9 mouse cellular contexts compared by ENCODE assay signal in genomic region chr7:45090251-45090977, GRCm38 (mm10). TPM values are rescaled to one million over a fixed set of nuclear protein-coding genes. Genes with fewer than 3 reads are reported as not detected.
DNase-seq lines count a peak whose midpoint lies in the region; ATAC-seq and TF ChIP-seq lines count a peak whose summit lies in the region.
"Had no signal": no experiment of that assay in that cellular context is flagged by ENCODE, and none has a peak within 500 bp of the region (broad histone marks: within the 10 kb centered on the region; RNA-seq: fewer than 3 reads in every experiment).

No protein-coding gene starts in this region.

- H3K9me3 ChIP-seq in lung, postnatal 0 days (ENCODE audit: low read length), result no peaks in the 10 kb centered on the region
- no peaks in the 10 kb centered on the region for H3K9me3 ChIP-seq in heart, postnatal 0 days (replicated peaks; ENCODE audit: control insufficient read depth, low read length)
- H3K9me3 ChIP-seq in neural tube, embryonic 13.5 days, result no peaks in the 10 kb centered on the region

- H3K9ac ChIP-seq in lung, postnatal 0 days (replicated peaks; ENCODE audit: low read depth), result no peak overlapping the region
- peak overlapping the region; percentile 58; the same call in 1 of the 2 replicates for H3K9ac ChIP-seq in heart, postnatal 0 days (replicated peaks; ENCODE audit: low read depth, low read length)
- H3K9ac ChIP-seq in neural tube, embryonic 13.5 days, result 0 out of 2 replicates have a peak overlapping the region, but pooled peaks have one; percentile 65

- H3K4me1 ChIP-seq in lung, postnatal 0 days (ENCODE audit: insufficient read depth, low read depth, low read length), result no peaks in the 10 kb centered on the region
- H3K4me1 ChIP-seq in lung, adult 2 months (ENCODE audit: control insufficient read depth, insufficient read depth, low read length), result peaks cover 2% of the 10 kb centered on the region; the same call in 1 of the 2 replicates
- H3K4me1 ChIP-seq in heart, postnatal 0 days (ENCODE audit: control insufficient read depth, insufficient read depth), result no peaks in the 10 kb centered on the region; the same call in 1 of the 2 replicates
- H3K4me1 ChIP-seq in neural tube, embryonic 13.5 days (replicated peaks), result peaks cover 24% of the 10 kb centered on the region

- H3K4me2 ChIP-seq in lung, postnatal 0 days (replicated peaks; ENCODE audit: low read depth, low read length), result no peak overlapping the region; the same call in 1 of the 2 replicates
- H3K4me2 ChIP-seq in heart, postnatal 0 days (ENCODE audit: low read depth, low read length), result peak overlapping the region; percentile 65
- H3K4me2 ChIP-seq in neural tube, embryonic 13.5 days, result peak overlapping the region; percentile 54

- H3K27me3 ChIP-seq in lung, postnatal 0 days (replicated peaks; ENCODE audit: insufficient read depth, low read length), result no peaks in the 10 kb centered on the region
- no peaks in the 10 kb centered on the region for H3K27me3 ChIP-seq in heart, postnatal 0 days (ENCODE audit: control insufficient read depth, insufficient read depth, low read length)
- H3K27me3 ChIP-seq in neural tube, embryonic 13.5 days, result no peaks in the 10 kb centered on the region

- no peak for ATAC-seq in lung, postnatal 0 days
- no peak for ATAC-seq in heart, postnatal 0 days (ENCODE audit: insufficient read depth, low read depth)
- no peak for ATAC-seq in neural tube, embryonic 13.5 days (ENCODE audit: low read depth)

- TF ChIP-seq CTCF in lung, postnatal 0 days (IDR thresholded peaks at IDR 0.05), result no peak
- no peak for TF ChIP-seq CTCF in lung, adult 2 months (IDR thresholded peaks at IDR 0.05; ENCODE audit: insufficient read depth, low read length)
- TF ChIP-seq CTCF in heart, postnatal 0 days (IDR thresholded peaks at IDR 0.05; ENCODE audit: low read depth), result no peak

- H3K36me3 ChIP-seq in lung, postnatal 0 days (ENCODE audit: insufficient read depth, low read length), result no peaks in the 10 kb centered on the region
- 0 out of 2 replicates have a peak, but pooled peaks cover 10% of the 10 kb centered on the region for H3K36me3 ChIP-seq in heart, postnatal 0 days (replicated peaks; ENCODE audit: control insufficient read depth, insufficient read depth, low read length)
- H3K36me3 ChIP-seq in neural tube, embryonic 13.5 days, result peaks cover 14% of the 10 kb centered on the region

- TF ChIP-seq EP300 in lung, postnatal 0 days (IDR thresholded peaks at IDR 0.05), result no peak
- TF ChIP-seq EP300 in heart, postnatal 0 days (IDR thresholded peaks at IDR 0.05; ENCODE audit: low read depth), result no peak

- H3K4me3 ChIP-seq in lung, postnatal 0 days (ENCODE audit: low read depth, low read length), result no peak overlapping the region
- no peak overlapping the region for H3K4me3 ChIP-seq in lung, adult 2 months (replicated peaks; ENCODE audit: extremely low read depth, low read depth, low read length)
- H3K4me3 ChIP-seq in heart, postnatal 0 days (ENCODE audit: low read depth, low read length), result peak overlapping the region; percentile 50; the same call in 1 of the 2 replicates
- peak overlapping the region; percentile 41 for H3K4me3 ChIP-seq in neural tube, embryonic 13.5 days

- 74% methylated on average over 13 of the region's 13 CpGs for WGBS in lung, postnatal 0 days
- 74% methylated on average over 13 of the region's 13 CpGs for WGBS in lung, adult 2 months
- 77% methylated on average over 13 of the region's 13 CpGs for WGBS in heart, postnatal 0 days
- WGBS in neural tube, embryonic 13.5 days, result 86% methylated on average over 13 of the region's 13 CpGs

- intact Hi-C loops in left cerebral cortex, postnatal 25 days (cut with DNase I), result no loop called here

- H3K27ac ChIP-seq in lung, postnatal 0 days (ENCODE audit: low read length), result peak overlapping the region; percentile 51; the same call in 1 of the 2 replicates
- 0 out of 2 replicates have a peak overlapping the region, but pooled peaks have one; percentile 83 for H3K27ac ChIP-seq in heart, postnatal 0 days (ENCODE audit: low read depth)
- no peak overlapping the region for H3K27ac ChIP-seq in neural tube, embryonic 13.5 days (replicated peaks)

- peak; percentile 10 for DNase-seq in embryo, embryonic 10.5 days (ENCODE audit: low spot score)
- no peak for DNase-seq in embryo, embryonic 10 days (ENCODE audit: low spot score)
- DNase-seq in lung, postnatal 0 days (ENCODE audit: low spot score), result no peak
- DNase-seq in lung, adult 2 months, result no peak
- no peak for DNase-seq in heart, postnatal 0 days (ENCODE audit: low spot score)
- DNase-seq in left cerebral cortex, postnatal 25 days (ENCODE audit: low spot score in 2 of 2), result no peak
- no peak for DNase-seq in layer of hippocampus, postnatal 10 days (ENCODE audit: low spot score in 2 of 2)
- DNase-seq: kidney, adult 18-20 months had no signal

- no peak for TF ChIP-seq POLR2A in lung, adult 2 months (IDR thresholded peaks at IDR 0.05; ENCODE audit: borderline replicate concordance, extremely low read depth, low read depth, low read length)

RNA-seq across cellular contexts. Expression of gene Rcn3, which starts 1.6 kb away (rescaled TPM):
- polyA plus RNA-seq in lung, postnatal 0 days (2015; fragmentation: Nextera tagmentation; extraction: Ambion mirVana), result 158 and 162 TPM in 2 replicates
- polyA plus RNA-seq in lung, adult 2 months (2012; rRNA removed), result 172 and 174 TPM in 2 replicates
- total RNA-seq in heart, postnatal 0 days (2014; rRNA removed; ENCODE audit: low replicate concordance), result 125 and 141 TPM in 2 replicates
- polyA plus RNA-seq in heart, postnatal 0 days (2015; fragmentation: Nextera tagmentation; extraction: Ambion mirVana), result 100 and 108 TPM in 2 replicates
- 127 and 134 TPM in 2 replicates for polyA plus RNA-seq in neural tube, embryonic 13.5 days (2015; fragmentation: Nextera tagmentation; extraction: Ambion mirVana)
- total RNA-seq in left cerebral cortex, postnatal 25 days (2021), result 1 to 10 TPM; 5.3 to 6.0 TPM
- 10 to 100 TPM; 11.4 to 11.9 TPM for total RNA-seq in layer of hippocampus, postnatal 10 days (2021)

RNA-seq across cellular contexts. Expression of gene Fcgrt, which starts 13.2 kb away (rescaled TPM):
- 138 and 143 TPM in 2 replicates for polyA plus RNA-seq in lung, postnatal 0 days (2015; fragmentation: Nextera tagmentation; extraction: Ambion mirVana)
- 112 and 120 TPM in 2 replicates for polyA plus RNA-seq in lung, adult 2 months (2012; rRNA removed)
- total RNA-seq in heart, postnatal 0 days (2014; rRNA removed; ENCODE audit: low replicate concordance), result 48.9 and 51.6 TPM in 2 replicates
- 59.5 and 67.9 TPM in 2 replicates for polyA plus RNA-seq in heart, postnatal 0 days (2015; fragmentation: Nextera tagmentation; extraction: Ambion mirVana)
- polyA plus RNA-seq in neural tube, embryonic 13.5 days (2015; fragmentation: Nextera tagmentation; extraction: Ambion mirVana), result 25.6 and 27.3 TPM in 2 replicates
- 10 to 100 TPM; 22.7 to 24.1 TPM for total RNA-seq in left cerebral cortex, postnatal 25 days (2021)
- 10 to 100 TPM; 17.9 to 23.1 TPM for total RNA-seq in layer of hippocampus, postnatal 10 days (2021)

RNA-seq across cellular contexts. Expression of gene Prrg2, which starts 27.9 kb away (rescaled TPM):
- polyA plus RNA-seq in lung, postnatal 0 days (2015; fragmentation: Nextera tagmentation; extraction: Ambion mirVana), result 36.8 and 40.8 TPM in 2 replicates
- polyA plus RNA-seq in lung, adult 2 months (2012; rRNA removed), result 82.5 and 90.6 TPM in 2 replicates
- 8.3 and 22.0 TPM in 2 replicates for total RNA-seq in heart, postnatal 0 days (2014; rRNA removed; ENCODE audit: low replicate concordance)
- 12.4 and 13.3 TPM in 2 replicates for polyA plus RNA-seq in heart, postnatal 0 days (2015; fragmentation: Nextera tagmentation; extraction: Ambion mirVana)
- polyA plus RNA-seq in neural tube, embryonic 13.5 days (2015; fragmentation: Nextera tagmentation; extraction: Ambion mirVana), result 16.8 and 17.2 TPM in 2 replicates
- total RNA-seq in left cerebral cortex, postnatal 25 days (2021), result 1 to 10 TPM; 7.3 to 7.6 TPM
- total RNA-seq in layer of hippocampus, postnatal 10 days (2021), result 10 to 100 TPM in 1 of 2 experiments, 1 to 10 TPM in 1; 6.9 to 10.1 TPM

RNA-seq across cellular contexts. Expression of gene Nosip, which starts 28.2 kb away (rescaled TPM):
- polyA plus RNA-seq in lung, postnatal 0 days (2015; fragmentation: Nextera tagmentation; extraction: Ambion mirVana), result 54.6 and 62.8 TPM in 2 replicates
- 86.5 and 102 TPM in 2 replicates for polyA plus RNA-seq in lung, adult 2 months (2012; rRNA removed)
- total RNA-seq in heart, postnatal 0 days (2014; rRNA removed; ENCODE audit: low replicate concordance), result 21.5 and 73.9 TPM in 2 replicates
- polyA plus RNA-seq in heart, postnatal 0 days (2015; fragmentation: Nextera tagmentation; extraction: Ambion mirVana), result 38.2 and 43.7 TPM in 2 replicates
- polyA plus RNA-seq in neural tube, embryonic 13.5 days (2015; fragmentation: Nextera tagmentation; extraction: Ambion mirVana), result 58.9 and 65.6 TPM in 2 replicates
- 10 to 100 TPM; 48.5 to 53.0 TPM for total RNA-seq in left cerebral cortex, postnatal 25 days (2021)
- total RNA-seq in layer of hippocampus, postnatal 10 days (2021), result 10 to 100 TPM; 47.2 to 51.6 TPM

RNA-seq across cellular contexts. Expression of gene Rps11, which starts 33.8 kb away (rescaled TPM):
- 972 and 1,016 TPM in 2 replicates for polyA plus RNA-seq in lung, postnatal 0 days (2015; fragmentation: Nextera tagmentation; extraction: Ambion mirVana)
- polyA plus RNA-seq in lung, adult 2 months (2012; rRNA removed), result 125 and 221 TPM in 2 replicates
- 1,106 and 1,247 TPM in 2 replicates for total RNA-seq in heart, postnatal 0 days (2014; rRNA removed; ENCODE audit: low replicate concordance)
- 730 and 757 TPM in 2 replicates for polyA plus RNA-seq in heart, postnatal 0 days (2015; fragmentation: Nextera tagmentation; extraction: Ambion mirVana)
- 920 and 971 TPM in 2 replicates for polyA plus RNA-seq in neural tube, embryonic 13.5 days (2015; fragmentation: Nextera tagmentation; extraction: Ambion mirVana)
- total RNA-seq in left cerebral cortex, postnatal 25 days (2021), result 100 to 1,000 TPM; 410 to 413 TPM
- total RNA-seq in layer of hippocampus, postnatal 10 days (2021), result 100 to 1,000 TPM; 456 to 554 TPM

Comparison
In these comparisons a context has a peak if more than half of its experiments do, and no peak if none do; other contexts are left out.
1. H3K4me3 ChIP-seq: peak in heart, postnatal 0 days (single experiment) and neural tube, embryonic 13.5 days (single experiment); none in lung, postnatal 0 days (single experiment) and lung, adult 2 months (single experiment).